Mouse (Mus musculus): ENCODE data around the gene Cacng6.

The Cacng6 gene

GRCm38 (mm10) chr7:3421297-3421696 is 2.7 kb upstream of the Cacng6 start:
- no peak for DNase-seq

GRCm38 (mm10) chr7:3422051-3422450 is 1.9 kb upstream of the Cacng6 start:
- DNase-seq: no peak

GRCm38 (mm10) chr7:3423430-3423829 is 565 bp upstream of the Cacng6 start:
- no peak for DNase-seq

GRCm38 (mm10) chr7:3425141-3425540 is 1.1 kb downstream of the Cacng6 start:
- DNase-seq: no peak

- no peak for DNase-seq
Measured at GRCm38 (mm10) chr7:3430161-3430560, 6.2 kb downstream of the Cacng6 start.

- DNase-seq: no peak
Measured at GRCm38 (mm10) chr7:3432066-3432465, 8.1 kb downstream of the Cacng6 start.

GRCm38 (mm10) chr7:3437941-3438340 is 13.9 kb downstream of the Cacng6 start:
- no peak for DNase-seq

- DNase-seq: no peak
Measured at GRCm38 (mm10) chr7:3439984-3440383, 16.0 kb downstream of the Cacng6 start.

GRCm38 (mm10) chr7:3440526-3440925 is 16.5 kb downstream of the Cacng6 start:
- no peak for DNase-seq

- peak; percentile 23 to 35 for DNase-seq
Measured at GRCm38 (mm10) chr7:3442476-3443062, 18.6 kb downstream of the Cacng6 start.

GRCm38 (mm10) chr7:3444678-3445077 is 20.7 kb downstream of the Cacng6 start:
- DNase-seq: no peak

GRCm38 (mm10) chr7:3446584-3446983 is 22.6 kb downstream of the Cacng6 start:
- no peak for DNase-seq

GRCm38 (mm10) chr7:3447026-3447425 is 23.0 kb downstream of the Cacng6 start:
- DNase-seq: no peak

GRCm38 (mm10) chr7:3448737-3449454 is 24.9 kb downstream of the Cacng6 start:
- peak; percentile 37 to 79 for DNase-seq

GRCm38 (mm10) chr7:3450671-3451070 is 26.7 kb downstream of the Cacng6 start:
- no peak for DNase-seq

- no peak for DNase-seq
Measured at GRCm38 (mm10) chr7:3451161-3451560, 27.2 kb downstream of the Cacng6 start.

GRCm38 (mm10) chr7:3452821-3453485 is 29.0 kb downstream of the Cacng6 start:
- DNase-seq: no peak

GRCm38 (mm10) chr7:3453486-3454183 is 29.6 kb downstream of the Cacng6 start:
- no peak for DNase-seq

GRCm38 (mm10) chr7:3457111-3457840 is 33.3 kb downstream of the Cacng6 start:
- DNase-seq: no peak

GRCm38 (mm10) chr7:3457841-3458217 is 33.8 kb downstream of the Cacng6 start:
- no peak for DNase-seq

GRCm38 (mm10) chr7:3460261-3460660 is 36.3 kb downstream of the Cacng6 start:
- DNase-seq: no peak

GRCm38 (mm10) chr7:3463306-3463705 is 39.3 kb downstream of the Cacng6 start:
- DNase-seq: no peak

GRCm38 (mm10) chr7:3468614-3469013 is 44.6 kb downstream of the Cacng6 start:
- no peak for DNase-seq

All from spleen, adult 18-20 months (tissue).